Mouse (Mus musculus) liver (tissue): ENCODE data around the gene Rnf34.

Experiments
- DNase-seq: peaks from one replicate; pipeline ENCODE4 v3.0.0-alpha.2; 2020; ENCODE audit warnings: mixed read lengths

Gene Rnf34

GRCm38 (mm10) chr5:122901179-122901578, 51.3 kb downstream of the Rnf34 start:
- DNase-seq, result no peak

GRCm38 (mm10) chr5:122901666-122902065, 51.8 kb downstream of the Rnf34 start:
- DNase-seq, result no peak

- DNase-seq, result peak; percentile 59
Observed at GRCm38 (mm10) chr5:122902228-122902627, 52.4 kb downstream of the Rnf34 start.

GRCm38 (mm10) chr5:122903165-122903564, 53.3 kb downstream of the Rnf34 start:
- no peak for DNase-seq

- no peak for DNase-seq
Observed at GRCm38 (mm10) chr5:122907182-122907581, 57.3 kb downstream of the Rnf34 start.

- DNase-seq, result no peak
Observed at GRCm38 (mm10) chr5:122908001-122908400, 58.2 kb downstream of the Rnf34 start.

- no peak for DNase-seq
Observed at GRCm38 (mm10) chr5:122909481-122909880, 59.6 kb downstream of the Rnf34 start.

DNA sequence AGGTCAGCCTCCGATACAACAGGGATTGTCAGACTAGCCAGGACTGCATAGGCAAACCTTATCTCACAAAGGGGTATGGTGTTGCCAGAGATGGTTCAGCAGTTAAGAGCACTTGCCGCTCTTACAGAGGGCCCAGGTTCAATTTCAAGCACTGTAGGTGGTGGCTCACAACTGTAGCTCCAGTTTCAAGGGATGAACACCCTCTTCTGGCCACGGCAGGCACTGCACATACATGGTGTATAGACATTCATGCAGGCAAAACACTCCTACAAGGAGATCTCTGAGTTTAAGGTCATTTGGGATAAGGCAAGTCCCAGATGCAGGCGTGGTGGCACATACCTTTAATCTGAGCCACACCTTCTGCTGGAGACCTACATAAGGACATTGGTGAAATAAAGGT, 63.0 kb downstream of the Rnf34 start:
- DNase-seq, result no peak

- DNase-seq, result no peak
Observed at GRCm38 (mm10) chr5:122916147-122916546, 66.3 kb downstream of the Rnf34 start.

- DNase-seq, result no peak
Observed at GRCm38 (mm10) chr5:122917982-122918711, 68.3 kb downstream of the Rnf34 start.

GRCm38 (mm10) chr5:122920557-122920956, 70.7 kb downstream of the Rnf34 start:
- DNase-seq, result no peak
